Mouse (Mus musculus) ES-CJ7 (cell line): ENCODE results near the gene Psmb7.

Experiments
- DNase-seq: peaks from one replicate; pipeline ENCODE4 v3.0.0; 2011; ENCODE audit warnings: low read depth, low spot score

The Psmb7 gene

DNA sequence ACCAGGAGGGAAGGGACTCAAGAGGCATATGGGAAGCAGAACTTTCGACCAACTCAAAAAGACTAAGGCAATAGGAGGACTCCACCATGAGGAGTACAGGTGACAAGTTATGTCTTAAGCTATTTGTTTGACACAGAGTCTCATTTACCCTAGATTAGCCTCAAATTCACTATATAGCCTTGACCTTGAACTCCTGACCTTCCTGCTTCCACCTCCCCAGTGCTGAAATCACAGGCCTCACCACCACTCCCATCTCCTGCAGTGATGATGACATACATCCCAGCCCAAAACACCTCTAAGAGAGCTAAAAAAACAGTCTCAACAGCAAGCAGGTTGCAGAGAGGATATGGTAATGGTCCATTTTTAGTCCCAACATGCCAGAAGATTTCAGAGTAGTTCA, 2.1 kb downstream of the Psmb7 start:
- peak; percentile 55 for DNase-seq

DNA sequence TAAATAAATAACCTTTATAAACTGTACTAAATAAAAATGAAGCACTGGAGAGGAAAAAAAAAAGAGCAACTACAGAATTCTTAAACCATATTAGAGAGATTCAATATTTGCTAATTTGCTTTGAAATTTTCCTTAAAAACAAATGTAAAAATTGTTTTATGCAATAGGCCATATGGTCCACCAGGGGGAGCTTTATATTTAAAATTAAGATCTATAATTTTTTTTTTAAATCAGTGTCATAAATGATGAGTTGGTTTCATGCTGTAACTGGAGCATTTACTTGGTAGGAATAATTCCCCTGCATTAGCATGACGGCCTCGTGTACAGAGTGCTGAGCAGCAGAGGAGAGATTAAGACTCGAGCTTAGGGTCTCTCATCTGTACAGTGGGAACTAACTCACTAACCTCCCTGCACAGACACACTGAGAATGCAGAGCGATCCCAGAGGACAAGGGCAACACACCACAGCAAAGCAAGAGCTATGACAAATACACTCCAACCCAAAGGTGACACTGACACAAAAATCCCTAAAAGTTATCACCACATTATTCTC, 6.1 kb downstream of the Psmb7 start:
- DNase-seq, result no peak

DNA sequence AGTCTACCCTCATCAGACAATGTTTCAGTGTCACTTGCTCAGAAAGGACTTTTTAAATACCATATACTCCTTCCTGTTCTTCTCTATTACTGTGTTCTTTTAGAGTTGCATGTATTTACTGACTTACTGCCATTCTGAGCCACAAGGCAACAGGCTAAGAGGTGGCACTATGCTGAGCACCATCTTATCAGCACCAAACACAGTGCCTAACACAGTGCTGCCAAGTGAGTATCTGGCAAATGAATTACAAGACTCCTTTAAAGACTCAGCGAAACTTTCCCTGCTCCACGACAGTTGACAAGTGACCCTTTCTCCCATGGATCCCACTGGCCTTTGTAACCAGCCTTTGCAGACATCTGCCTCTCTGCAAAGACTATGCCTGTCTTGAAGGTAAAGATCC, 13.3 kb downstream of the Psmb7 start:
- DNase-seq, result no peak

DNA sequence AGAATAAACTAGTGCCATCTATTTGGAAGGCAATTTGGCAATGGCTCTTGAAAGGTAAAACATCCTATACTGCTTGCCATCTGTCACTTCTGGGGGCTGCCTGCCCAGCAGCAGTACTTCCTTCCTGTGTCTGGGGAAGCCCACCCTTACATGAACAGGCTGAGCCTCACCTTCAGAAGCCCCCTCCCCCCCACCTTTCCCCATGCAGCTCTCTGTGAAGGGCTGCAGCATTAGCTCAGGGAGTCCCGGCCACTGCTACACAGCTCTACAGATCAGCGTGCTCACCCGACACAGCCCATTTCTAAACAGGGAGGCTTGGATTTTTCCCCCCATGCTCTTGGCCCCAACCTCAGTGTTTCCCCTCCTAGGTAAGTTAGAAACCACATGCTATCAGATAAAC, 14.4 kb downstream of the Psmb7 start:
- no peak for DNase-seq

DNA sequence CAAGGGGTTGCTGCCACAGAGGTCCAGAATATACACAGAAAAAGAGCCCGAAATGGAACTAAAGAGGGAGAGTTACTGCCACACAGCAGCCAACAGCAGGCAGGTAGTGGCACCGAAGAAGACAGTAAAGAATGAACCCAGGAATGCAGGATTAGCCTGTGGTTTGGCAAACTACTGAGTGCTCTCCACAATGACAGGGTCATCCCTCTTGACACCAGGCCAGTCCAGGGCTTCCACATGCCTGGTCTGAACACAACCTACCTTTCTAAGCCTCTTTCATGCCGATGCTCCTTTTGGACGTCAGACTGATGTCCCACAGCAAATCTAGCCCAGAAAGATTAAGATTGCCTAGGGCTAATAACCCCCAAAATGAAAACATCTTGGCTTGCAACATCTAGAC, 15.1 kb downstream of the Psmb7 start:
- DNase-seq, result no peak

DNA sequence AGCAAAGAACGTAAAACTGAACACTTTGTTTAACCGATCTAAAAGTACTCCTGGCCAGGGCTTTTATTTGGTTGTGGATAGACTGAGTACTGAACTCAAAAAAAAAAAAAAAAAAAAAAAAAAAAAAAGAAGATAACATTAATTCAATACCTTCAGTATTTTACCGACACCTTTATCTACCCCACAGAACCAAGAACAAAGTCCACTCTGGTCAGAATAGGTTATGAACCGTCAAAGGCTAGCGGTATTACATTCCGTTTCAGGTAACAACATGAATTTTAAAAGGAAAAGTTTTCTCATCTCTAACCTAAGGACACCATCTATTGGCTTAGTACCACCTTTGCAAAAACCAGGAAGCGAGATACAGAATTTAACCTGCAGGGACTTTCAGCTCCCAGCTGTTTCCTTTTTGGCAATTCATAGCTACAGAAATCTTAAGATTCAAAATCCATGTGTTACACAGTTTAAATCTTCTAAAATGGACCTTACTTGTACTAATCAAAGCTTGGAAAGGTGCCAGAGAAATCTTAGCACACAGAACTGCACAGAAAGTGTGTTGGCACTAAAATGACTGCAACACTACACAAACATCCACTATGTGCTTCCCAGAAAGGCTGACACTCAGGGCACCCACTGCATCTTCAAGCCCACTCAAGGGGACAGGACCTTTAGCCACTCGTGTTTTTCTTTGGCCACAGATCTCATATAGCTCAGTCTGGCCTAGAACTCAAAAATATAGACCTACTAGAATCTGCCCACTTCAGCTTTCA, 19.9 kb downstream of the Psmb7 start:
- no peak for DNase-seq

DNA sequence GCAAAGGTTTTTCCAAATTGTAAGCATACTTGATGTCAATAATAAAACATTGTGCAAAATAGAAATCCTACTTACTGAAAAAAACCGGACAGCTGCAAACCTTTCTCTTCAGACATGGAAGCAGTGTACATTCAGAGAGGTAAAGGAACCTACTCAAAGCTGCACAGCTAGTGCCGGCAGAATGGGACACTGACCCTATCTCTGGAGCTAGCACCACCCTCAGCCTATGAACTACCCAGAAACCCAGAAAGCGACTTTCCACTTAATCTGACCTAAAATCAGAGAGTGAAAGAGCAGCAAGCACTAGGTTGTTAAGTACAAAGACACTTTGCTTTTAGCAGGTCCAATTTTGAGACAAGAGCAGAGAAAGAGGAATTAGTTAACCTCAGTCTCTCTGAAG, 20.5 kb downstream of the Psmb7 start:
- DNase-seq, result no peak

DNA sequence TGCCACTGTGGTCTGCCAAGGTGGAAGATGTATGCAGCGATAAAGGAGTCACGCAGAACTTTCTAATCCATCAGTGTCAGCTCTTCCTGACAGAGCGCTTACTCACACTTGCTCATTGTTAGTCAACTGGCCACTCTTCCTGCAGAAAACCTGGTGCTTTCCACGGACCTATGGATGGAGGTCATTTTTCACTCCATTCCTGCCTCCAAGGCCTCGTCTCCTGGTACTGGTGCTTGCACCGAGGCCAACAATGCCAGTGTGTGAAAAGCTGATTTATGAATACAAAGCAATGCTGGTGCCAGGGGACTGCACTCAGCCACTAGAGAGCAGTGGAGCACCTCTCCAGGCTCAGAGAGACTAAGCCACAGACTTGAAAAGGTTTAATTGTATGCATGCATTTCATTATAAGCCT, 22.3 kb downstream of the Psmb7 start:
- peak; percentile 34 for DNase-seq

DNA sequence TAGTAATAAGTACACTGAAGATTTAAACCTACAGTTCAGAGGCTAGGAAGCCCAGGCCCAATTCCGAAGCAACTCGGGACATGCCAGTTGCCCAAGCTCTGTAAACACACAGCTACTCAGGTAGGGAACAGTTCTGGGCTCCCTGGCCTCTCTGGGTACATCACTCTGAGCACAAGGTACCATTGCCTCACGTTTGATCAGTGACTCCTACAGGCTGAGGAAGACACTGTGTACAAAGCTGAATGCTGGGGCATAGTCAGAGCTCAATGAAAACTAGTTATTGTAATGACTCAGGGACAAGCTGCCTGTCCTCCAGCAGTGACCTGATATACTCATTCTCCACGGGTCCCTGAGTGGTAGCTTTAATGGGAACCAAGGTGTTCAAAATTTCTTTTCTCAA, 22.8 kb downstream of the Psmb7 start:
- no peak for DNase-seq

DNA sequence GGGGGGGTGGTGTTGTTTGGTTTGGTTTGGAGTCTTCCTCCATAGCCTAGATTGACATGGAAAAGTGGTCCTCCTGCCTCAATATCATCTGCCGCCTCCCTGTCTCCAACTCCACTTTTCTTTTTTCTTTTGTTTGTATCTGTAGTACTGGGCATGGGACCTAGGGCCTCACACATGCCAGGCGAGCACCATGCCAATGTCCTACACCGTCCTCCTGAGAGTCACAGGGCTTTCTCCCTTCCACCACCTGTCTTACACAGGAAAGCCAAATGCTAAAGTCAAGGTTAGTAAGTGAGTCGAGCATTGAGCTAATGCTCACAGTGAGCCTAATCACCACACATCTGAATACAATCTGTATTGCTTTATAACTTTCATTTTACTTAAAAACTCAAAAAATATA, 24.1 kb downstream of the Psmb7 start:
- DNase-seq, result no peak

DNA sequence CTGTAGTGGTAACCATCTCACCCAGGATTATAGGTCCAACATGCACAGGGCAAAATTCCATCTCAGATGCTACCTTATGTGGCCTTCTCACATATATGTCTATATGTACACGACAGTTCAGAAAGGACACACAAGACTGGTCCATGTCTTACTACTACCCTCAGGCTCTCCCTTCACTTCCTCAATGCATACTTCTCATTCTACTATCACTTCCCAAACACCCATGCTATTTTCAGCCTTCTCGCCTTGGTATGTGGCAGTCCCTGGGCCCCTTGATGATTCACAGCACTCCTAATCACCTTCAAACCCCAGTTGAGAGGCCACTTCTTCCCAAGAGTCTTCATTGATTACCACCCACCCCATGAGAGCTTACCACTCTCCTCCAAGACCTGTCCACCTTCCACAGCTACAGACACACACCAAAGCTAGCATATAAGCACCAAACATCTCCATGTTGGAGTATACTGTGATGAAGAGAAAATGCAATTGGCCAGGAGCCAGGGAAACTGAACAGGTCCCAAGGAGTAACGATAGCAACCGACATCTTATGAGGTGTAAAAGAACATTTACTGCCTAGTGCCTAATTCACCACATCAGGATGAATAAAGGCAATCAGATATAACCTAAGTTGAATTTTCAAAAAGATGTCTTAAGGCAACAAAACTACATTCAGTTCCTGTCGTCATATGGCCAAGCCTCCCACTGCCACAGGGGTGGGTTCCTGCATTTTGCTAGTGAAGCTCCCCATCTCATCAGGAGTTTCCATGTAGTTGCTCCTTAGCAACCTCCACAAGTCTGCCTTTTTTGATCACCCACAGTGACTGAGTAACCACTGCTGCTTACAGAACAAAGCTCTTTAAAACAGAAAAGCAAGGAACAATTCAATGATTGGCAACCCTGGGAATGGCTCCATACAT, 26.7 kb downstream of the Psmb7 start:
- no peak for DNase-seq

DNA sequence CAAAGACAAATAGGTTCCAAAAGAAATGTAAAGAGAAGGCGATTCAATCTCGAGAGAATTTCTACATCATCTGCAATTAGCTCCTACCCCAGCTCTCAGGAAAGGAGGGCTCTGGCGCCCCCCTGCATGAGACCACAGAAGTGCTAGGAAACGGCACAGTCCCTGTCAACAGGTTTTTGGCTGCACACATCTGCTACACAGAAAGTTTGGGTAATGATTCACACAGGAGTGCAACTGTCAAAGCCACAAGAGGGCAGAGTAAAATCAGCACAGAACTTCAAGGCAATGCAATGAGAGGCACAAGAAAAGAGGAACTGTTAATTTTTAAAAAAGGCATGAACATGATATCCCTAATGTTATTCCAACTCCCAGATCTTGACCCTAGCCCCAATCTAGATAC, 27.8 kb downstream of the Psmb7 start:
- peak; percentile 42 for DNase-seq

DNA sequence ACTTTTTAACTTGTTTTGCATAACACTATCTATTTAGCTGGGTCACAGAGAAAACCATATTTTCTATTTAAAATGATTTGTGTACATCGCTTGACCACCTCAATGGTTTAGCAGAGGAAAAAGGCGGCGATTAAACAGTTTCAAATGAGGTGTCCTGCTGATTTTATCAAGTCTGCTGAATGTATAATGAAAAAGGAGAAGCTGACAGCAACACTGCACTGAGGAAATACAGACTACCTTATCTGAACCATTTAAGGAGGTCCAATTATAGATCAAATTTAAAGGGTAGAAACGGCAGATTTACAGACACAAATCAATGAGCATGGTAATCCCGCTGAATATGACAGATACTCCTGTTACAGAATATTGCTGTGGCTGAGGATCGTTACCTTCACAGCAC, 29.4 kb downstream of the Psmb7 start:
- no peak for DNase-seq

DNA sequence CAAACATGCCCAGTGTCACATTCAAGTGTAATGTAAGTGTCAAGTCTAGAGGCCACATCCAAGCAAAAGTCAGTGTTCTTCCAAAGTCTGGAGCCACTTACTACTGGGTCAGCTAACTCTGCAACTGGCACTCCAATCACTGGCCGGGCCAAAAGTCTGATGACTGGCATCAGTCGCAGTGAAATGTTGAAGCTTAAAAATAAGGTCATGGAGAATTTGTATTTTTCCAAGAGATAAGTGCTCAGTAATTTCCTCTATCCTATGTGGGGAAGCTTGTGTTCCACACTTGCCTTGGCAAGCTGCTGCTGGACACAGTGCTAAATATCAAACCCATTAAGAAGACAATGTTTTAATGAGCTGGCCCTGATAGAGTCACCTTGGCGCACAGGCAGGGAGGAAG, 30.3 kb downstream of the Psmb7 start:
- DNase-seq, result no peak

DNA sequence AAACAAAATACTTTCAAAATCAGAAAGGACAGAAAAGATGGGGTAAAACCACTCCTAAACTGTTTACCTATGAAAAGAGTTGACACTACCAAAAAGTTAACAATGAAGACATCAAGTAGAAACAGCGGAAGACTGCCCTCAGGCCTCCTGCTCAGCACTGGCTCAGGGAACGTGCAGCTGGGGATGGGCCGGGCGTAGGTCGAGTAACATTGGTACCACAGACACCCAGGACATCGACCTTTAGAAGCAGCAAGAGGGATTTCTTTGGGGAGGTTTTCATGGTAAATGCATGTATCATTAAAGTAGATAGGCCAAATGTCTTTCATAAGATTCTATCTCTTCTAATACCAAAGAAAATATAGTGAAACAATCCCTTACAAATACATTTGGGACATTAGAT, 31.3 kb downstream of the Psmb7 start:
- no peak for DNase-seq

DNA sequence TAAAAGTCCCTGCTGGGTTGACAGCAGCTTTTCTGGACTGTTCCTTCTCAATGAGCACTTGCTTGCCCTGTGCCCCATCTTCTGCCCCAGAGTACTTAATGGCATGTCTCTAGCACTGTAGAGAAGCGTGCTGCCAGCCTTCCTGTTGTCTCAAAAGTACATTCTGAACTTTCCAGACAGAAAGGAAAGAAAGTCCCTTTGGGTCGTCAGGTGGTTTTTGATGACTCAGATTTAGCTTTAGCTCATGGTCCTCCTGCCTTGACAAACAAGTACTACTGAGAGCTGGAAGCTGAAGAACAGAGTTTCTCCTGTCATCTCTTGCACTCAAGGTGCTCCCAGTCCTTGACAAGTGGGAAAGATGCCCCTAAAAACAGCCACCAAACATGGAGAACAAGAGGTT, 33.7 kb downstream of the Psmb7 start:
- no peak for DNase-seq

DNA sequence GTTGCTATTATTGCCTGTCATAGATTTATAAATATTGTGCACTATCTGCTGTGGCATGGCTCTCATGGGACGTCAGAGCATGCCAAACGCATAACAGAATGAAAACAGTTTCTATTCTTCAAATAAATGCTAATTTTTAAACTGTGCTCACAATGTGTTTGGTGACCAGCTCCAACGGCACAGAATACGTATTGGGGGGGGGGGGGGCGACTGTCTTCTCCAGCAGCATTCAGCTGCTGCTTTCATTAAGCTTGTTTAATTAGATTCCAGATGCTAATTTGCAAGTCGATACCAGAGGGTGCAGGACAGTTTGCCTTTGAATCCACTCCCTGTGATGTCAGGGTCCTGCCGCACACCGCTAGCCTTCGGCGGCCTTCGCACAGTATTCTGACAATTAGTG, 34.6 kb downstream of the Psmb7 start:
- peak; percentile 30 for DNase-seq

DNA sequence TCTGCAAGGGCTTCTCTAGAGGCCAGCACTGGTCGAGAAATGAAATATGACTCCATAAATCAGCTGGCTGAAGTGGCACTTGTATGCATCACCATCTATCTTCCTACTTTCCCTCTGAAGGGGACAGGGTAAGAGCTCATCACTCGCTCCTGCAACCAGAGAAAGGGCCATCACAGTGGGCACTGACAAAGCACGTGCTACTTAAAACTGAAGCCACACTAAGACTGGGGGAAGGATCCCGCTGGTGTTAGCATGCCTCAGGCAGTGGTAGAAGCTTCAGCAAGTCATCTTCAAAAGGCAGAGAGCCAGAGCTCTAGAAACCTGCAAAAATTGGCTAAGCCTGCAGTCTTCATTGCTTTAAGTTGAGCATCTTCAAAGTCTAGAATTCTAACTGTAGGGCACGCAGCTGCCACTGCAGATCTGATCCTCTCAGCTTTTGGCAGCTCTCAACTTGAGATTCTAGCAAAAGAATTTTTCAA, 35.0 kb downstream of the Psmb7 start:
- no peak for DNase-seq

DNA sequence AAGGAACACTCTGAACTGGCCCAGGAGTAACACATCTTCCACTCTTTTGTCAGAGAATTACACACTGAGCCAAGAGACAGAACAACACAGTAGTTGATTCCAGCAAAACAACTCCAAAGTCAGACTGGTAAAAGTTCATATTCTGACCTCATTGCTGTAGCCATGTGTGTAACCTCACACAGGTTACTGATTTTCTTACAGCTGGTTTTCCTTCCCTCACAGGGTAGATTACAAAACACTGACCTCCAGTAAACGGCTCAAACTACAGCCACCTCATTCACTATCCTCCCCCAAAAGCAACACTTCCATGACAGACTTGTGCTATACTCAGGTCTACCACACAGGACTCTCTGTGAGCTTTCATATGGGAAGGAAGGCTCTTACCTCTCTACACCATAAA, 36.2 kb downstream of the Psmb7 start:
- DNase-seq, result no peak

DNA sequence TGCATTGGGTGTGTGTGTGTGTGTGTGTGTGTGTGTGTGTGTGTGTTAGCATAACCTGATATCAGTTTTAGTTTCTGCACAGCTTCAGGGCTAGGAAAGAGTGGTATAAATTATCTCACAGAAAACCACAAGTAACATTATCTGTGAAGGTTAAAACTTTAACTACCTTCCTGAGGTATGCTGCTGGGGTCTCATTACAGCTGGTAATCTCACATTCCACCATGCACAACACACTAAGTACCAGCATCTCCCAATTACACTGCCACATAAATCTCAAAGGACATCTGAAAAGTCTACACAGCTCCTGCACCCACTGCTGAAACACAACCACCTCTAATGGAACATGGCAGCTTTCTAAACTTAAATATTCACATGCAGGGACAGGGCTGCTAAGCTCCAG, 43.0 kb downstream of the Psmb7 start:
- DNase-seq, result no peak

DNA sequence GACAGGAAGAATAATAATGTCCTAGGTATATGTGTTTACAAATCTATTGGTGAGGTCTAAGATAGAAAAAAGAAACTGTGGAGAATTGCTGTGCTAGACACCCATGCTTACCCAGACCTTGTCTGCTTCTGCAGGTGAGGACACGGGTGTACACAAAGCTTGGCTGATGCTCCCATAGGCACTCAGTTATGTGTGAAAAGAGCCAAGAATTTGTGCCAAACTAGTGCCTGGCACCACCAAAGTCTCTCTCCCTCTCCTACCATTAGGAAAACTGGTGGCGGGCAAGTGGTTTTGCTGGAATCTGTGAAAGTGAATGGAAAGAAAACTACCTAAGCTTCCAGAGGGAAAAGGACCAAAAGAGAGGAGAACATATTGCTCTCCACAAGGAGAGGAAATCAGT, 45.5 kb downstream of the Psmb7 start:
- DNase-seq, result no peak

DNA sequence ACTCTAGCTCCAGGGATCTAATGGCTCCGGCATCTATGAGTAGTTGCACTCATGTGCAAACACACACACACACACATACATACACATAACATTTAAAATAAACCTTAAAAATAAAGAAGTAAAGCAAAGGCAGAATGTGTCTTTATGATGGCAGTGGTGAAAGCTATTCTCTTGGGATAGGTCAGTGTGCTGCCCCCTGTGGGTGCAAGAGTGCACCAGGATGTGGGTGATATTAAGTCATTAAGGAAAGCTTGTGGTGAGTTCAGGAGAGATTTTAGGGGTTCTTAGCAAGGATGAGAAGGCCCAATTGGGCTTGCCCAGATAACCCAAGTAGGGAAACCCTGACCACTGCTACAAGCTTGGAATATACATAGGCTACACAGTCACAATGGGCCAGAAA, 46.0 kb downstream of the Psmb7 start:
- peak; percentile 35 for DNase-seq

DNA sequence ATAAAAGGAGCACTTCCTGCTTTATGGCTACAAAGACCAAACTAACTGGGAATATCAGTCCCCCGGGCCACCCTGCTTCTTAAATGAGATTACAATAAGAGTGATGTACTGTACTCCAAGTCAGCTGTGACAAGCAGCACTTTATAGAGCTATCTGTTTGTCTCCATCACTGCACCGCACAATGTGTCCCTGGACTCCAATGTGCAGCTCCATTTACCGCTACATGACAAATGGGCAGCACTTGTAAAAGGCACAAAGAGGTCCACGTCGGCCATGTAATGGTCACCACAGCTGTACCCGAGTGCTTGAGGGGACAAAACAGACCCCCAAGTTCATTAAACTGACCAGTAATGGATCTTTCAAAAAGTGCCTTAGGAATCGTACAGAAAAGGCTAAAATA, 49.0 kb downstream of the Psmb7 start:
- no peak for DNase-seq
